Mouse (Mus musculus): ENCODE data around the gene Cabcoco1. TPM values are rescaled to one million over a fixed set of nuclear protein-coding genes. Genes with fewer than 3 reads are reported as not detected.
A peak's percentile ranks its signal among the peaks of the same experiment; 100 is the strongest.

Gene Cabcoco1
- polyA plus RNA-seq, 1 experiment from 2014 or later: 4.7 TPM

DNA sequence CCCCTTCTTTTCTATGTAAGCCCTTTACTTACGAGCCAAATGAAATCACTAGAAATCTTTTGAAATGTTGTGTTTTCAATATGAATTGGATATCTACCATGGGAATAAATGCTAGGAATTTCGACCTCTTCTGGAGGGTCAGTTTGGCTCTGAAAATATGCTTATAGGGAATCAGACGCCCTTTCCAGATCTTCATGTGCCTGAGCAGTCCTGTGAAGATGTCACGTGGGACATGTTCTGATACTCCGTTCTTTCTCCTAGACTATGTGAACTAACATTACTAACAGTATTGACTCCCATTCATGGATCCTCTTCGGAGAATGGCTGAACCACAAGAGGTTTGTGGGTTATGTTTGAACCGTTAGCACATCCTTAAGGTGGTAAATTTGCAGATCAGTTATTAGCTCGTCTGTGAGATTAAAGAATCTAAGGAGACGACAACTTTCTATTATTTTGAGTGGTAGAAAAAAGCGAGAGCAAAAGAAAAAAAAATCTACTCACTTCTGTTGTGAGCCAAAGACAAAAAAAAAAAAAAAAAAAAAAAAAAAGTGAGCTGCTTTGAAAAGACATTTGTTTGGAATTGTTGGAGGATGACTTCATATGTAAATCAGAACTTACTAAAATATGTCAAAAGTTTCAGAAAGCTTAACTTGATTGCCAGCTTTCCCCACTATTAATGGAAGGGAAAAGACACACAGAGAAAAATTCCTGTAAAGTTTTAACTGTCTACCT lies 99.6 kb downstream of the Cabcoco1 start:
- Histone ChIP-seq H3K4me1 (replicated peaks; ENCODE audit: control insufficient read depth, insufficient read depth) (peaks cover 6% of the 10 kb centered on the region; the same call in 1 of the 2 replicates), H3K27ac (replicated peaks) (no peak overlapping the region), H3K36me3 (ENCODE audit: control insufficient read depth, insufficient read depth, low read length) (no peaks in the 10 kb centered on the region), H3K4me3 (ENCODE audit: low read depth, low read length) (no peak overlapping the region), H3K27me3 (ENCODE audit: control insufficient read depth, insufficient read depth, low read length) (no peaks in the 10 kb centered on the region), H3K4me2 (replicated peaks; ENCODE audit: low read depth) (no peak overlapping the region), H3K9ac (ENCODE audit: low read length) (no peak overlapping the region), H3K9me3 (ENCODE audit: control insufficient read depth, low read length) (no peaks in the 10 kb centered on the region)
- no peak for ATAC-seq (ENCODE audit: low FRiP score, low TSS enrichment)
- WGBS: 60% methylated on average over 10 of the region's 10 CpGs
- TF ChIP-seq EP300 (optimal IDR thresholded peaks at IDR 0.05) (no peak), CTCF (IDR thresholded peaks at IDR 0.05; ENCODE audit: low read depth) (no peak)
- DNase-seq (ENCODE audit: low spot score): no peak

- H3K36me3 ChIP-seq (ENCODE audit: control insufficient read depth, insufficient read depth, low read length): no peaks in the 10 kb centered on the region
- no peak for DNase-seq (ENCODE audit: low spot score)
- 53% methylated on average over 8 of the region's 8 CpGs for WGBS
- H3K4me3 ChIP-seq (ENCODE audit: low read depth, low read length): no peak overlapping the region
- H3K9me3 ChIP-seq (ENCODE audit: control insufficient read depth, low read length): no peaks in the 10 kb centered on the region
- H3K27me3 ChIP-seq (ENCODE audit: control insufficient read depth, insufficient read depth, low read length): no peaks in the 10 kb centered on the region
- H3K27ac ChIP-seq (replicated peaks): no peak overlapping the region
- H3K9ac ChIP-seq (ENCODE audit: low read length): no peak overlapping the region
- TF ChIP-seq CTCF (IDR thresholded peaks at IDR 0.05; ENCODE audit: low read depth) (no peak), EP300 (optimal IDR thresholded peaks at IDR 0.05) (no peak)
- peaks cover 2% of the 10 kb centered on the region; the same call in 1 of the 2 replicates for H3K4me1 ChIP-seq (replicated peaks; ENCODE audit: control insufficient read depth, insufficient read depth)
- ATAC-seq (ENCODE audit: low FRiP score, low TSS enrichment): no peak
- no peak overlapping the region for H3K4me2 ChIP-seq (replicated peaks; ENCODE audit: low read depth)
Observed at GRCm38 (mm10) chr10:68440515-68440914, 101.2 kb downstream of the Cabcoco1 start.

DNA sequence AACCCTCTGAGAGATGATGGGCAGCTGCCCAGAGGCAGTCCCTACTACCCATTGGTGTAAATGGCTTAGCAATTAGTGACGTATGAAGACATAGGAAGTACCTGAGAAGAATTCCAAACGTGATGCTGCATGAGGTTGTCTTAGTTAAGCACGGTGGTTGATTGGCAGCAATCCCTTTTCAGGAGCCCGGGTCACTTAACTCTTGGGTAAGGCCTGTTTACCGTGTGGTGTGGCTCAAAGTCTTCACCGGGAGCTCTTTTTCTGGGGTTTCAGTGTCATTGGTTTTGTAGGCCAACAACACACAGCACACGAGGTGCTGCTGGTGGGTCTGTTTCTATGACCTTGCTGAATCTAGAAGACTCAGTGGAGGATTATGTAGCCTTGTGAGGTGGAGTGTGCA lies 105.9 kb downstream of the Cabcoco1 start:
- H3K9me3 ChIP-seq (ENCODE audit: control insufficient read depth, low read length): no peaks in the 10 kb centered on the region
- no peak overlapping the region for H3K27ac ChIP-seq (replicated peaks)
- no peak overlapping the region for H3K4me3 ChIP-seq (ENCODE audit: low read depth, low read length)
- no peak overlapping the region for H3K4me2 ChIP-seq (replicated peaks; ENCODE audit: low read depth)
- no peaks in the 10 kb centered on the region for H3K36me3 ChIP-seq (ENCODE audit: control insufficient read depth, insufficient read depth, low read length)
- DNase-seq (ENCODE audit: low spot score) (no peak), ATAC-seq (ENCODE audit: low FRiP score, low TSS enrichment) (no peak)
- no peaks in the 10 kb centered on the region for H3K27me3 ChIP-seq (ENCODE audit: control insufficient read depth, insufficient read depth, low read length)
- TF ChIP-seq EP300 (optimal IDR thresholded peaks at IDR 0.05) (no peak), CTCF (IDR thresholded peaks at IDR 0.05; ENCODE audit: low read depth) (no peak)
- no peak overlapping the region for H3K9ac ChIP-seq (ENCODE audit: low read length)
- H3K4me1 ChIP-seq (replicated peaks; ENCODE audit: control insufficient read depth, insufficient read depth): no peaks in the 10 kb centered on the region
- 87% methylated on average over 7 of the region's 7 CpGs for WGBS

DNA sequence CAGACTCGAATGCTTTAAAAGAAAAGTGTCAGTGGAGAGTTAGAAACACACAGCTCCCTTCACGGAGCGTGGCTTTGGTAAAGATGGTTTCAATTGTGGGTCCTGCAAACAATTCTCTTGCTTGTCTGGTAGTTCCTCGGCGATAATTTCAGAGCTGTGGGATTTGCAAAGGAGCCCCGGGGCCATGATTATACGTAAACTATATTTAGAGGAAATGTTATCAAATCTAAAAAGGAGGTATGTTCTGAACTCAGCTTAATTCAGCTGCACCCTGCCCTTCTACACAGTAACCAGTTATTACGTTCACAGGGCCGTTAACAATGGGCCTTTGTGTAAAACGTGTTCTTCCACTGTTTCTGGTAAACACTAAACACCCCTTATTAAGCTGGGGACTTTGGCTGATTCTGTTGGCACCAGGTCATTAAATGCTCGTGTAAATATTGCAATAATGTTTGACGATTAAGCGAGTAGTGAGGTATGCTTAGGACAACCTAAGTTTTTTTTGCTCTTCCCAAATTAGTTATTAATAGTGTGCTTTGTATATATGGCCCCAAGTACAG lies 106.6 kb downstream of the Cabcoco1 start:
- no peak overlapping the region for H3K4me3 ChIP-seq (ENCODE audit: low read depth, low read length)
- peak; percentile 46 for DNase-seq (ENCODE audit: low spot score)

DNA sequence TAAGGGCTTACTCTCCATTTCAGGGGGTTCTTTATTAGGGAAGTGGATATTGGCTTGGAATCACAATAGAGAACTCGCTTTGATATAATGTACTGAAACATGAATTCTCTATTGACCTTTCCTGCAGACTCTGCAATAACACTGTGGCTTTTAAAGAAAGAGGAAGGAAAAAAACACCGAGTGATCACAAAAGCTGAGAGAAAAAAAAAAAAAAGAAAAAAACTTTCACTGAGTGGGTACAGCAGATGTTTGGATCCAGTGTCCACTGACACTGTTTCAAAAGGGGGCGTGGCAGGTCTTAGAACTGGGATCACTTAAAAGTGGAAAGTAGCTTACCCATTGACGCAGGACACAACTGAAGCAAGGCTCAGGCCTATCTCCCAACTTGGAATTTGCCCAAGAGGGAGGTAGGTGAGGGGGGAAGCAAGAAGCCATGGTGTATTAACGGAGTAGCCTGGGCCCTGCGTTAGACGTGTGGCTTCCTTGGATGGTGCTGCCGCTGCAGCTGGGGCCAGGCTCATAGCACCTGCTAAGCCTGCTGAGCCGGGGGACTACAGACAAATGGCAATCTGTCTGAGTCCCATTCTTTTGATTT lies 107.6 kb downstream of the Cabcoco1 start:
- Histone ChIP-seq H3K27me3 (ENCODE audit: control insufficient read depth, insufficient read depth, low read length) (no peaks in the 10 kb centered on the region), H3K9me3 (ENCODE audit: control insufficient read depth, low read length) (no peaks in the 10 kb centered on the region), H3K4me1 (replicated peaks; ENCODE audit: control insufficient read depth, insufficient read depth) (no peaks in the 10 kb centered on the region), H3K36me3 (ENCODE audit: control insufficient read depth, insufficient read depth, low read length) (no peaks in the 10 kb centered on the region), H3K27ac (replicated peaks) (no peak overlapping the region), H3K9ac (ENCODE audit: low read length) (no peak overlapping the region), H3K4me3 (ENCODE audit: low read depth, low read length) (no peak overlapping the region), H3K4me2 (replicated peaks; ENCODE audit: low read depth) (no peak overlapping the region)
- TF ChIP-seq EP300 (optimal IDR thresholded peaks at IDR 0.05) (no peak), CTCF (IDR thresholded peaks at IDR 0.05; ENCODE audit: low read depth) (no peak)
- no peak for DNase-seq (ENCODE audit: low spot score)
- no peak for ATAC-seq (ENCODE audit: low FRiP score, low TSS enrichment)
- 78% methylated on average over 9 of the region's 9 CpGs for WGBS

More for the DNA sequence above, 106.6 kb downstream of the Cabcoco1 start:
- H3K27me3 ChIP-seq (ENCODE audit: control insufficient read depth, insufficient read depth, low read length): no peaks in the 10 kb centered on the region
- no peak overlapping the region for H3K4me2 ChIP-seq (replicated peaks; ENCODE audit: low read depth)
- 54% methylated on average over 13 of the region's 13 CpGs for WGBS
- TF ChIP-seq CTCF (IDR thresholded peaks at IDR 0.05; ENCODE audit: low read depth) (no peak), EP300 (optimal IDR thresholded peaks at IDR 0.05) (no peak)
- H3K36me3 ChIP-seq (ENCODE audit: control insufficient read depth, insufficient read depth, low read length): no peaks in the 10 kb centered on the region
- no peak overlapping the region for H3K9ac ChIP-seq (ENCODE audit: low read length)
- 0 out of 2 replicates have a peak overlapping the region, but pooled peaks have one; percentile 0 for H3K27ac ChIP-seq (replicated peaks)
- no peaks in the 10 kb centered on the region for H3K9me3 ChIP-seq (ENCODE audit: control insufficient read depth, low read length)
- no peaks in the 10 kb centered on the region for H3K4me1 ChIP-seq (replicated peaks; ENCODE audit: control insufficient read depth, insufficient read depth)
- ATAC-seq (ENCODE audit: low FRiP score, low TSS enrichment): peak; percentile 90

GRCm38 (mm10) chr10:68431346-68431745 lies 110.3 kb downstream of the Cabcoco1 start:
- Histone ChIP-seq H3K36me3 (ENCODE audit: control insufficient read depth, insufficient read depth, low read length) (no peaks in the 10 kb centered on the region), H3K9me3 (ENCODE audit: control insufficient read depth, low read length) (no peaks in the 10 kb centered on the region), H3K4me3 (ENCODE audit: low read depth, low read length) (no peak overlapping the region), H3K4me2 (replicated peaks; ENCODE audit: low read depth) (no peak overlapping the region), H3K9ac (ENCODE audit: low read length) (no peak overlapping the region), H3K27me3 (ENCODE audit: control insufficient read depth, insufficient read depth, low read length) (no peaks in the 10 kb centered on the region), H3K27ac (replicated peaks) (no peak overlapping the region), H3K4me1 (replicated peaks; ENCODE audit: control insufficient read depth, insufficient read depth) (no peaks in the 10 kb centered on the region)
- DNase-seq (ENCODE audit: low spot score): no peak
- ATAC-seq (ENCODE audit: low FRiP score, low TSS enrichment): no peak
- TF ChIP-seq EP300 (optimal IDR thresholded peaks at IDR 0.05) (no peak), CTCF (IDR thresholded peaks at IDR 0.05; ENCODE audit: low read depth) (no peak)
- whole genome bisulfite sequencing: 81% methylated on average over 6 of the region's 6 CpGs

All from stomach, postnatal 0 days (tissue).